Mouse (Mus musculus) left cerebral cortex, adult 2 months (tissue): Measurements from ENCODE around the gene Tbxas1. TPM values are rescaled to one million over a fixed set of nuclear protein-coding genes. Genes with fewer than 3 reads are reported as not detected.

Source experiments
- DNase-seq, 2 experiments: peaks; one replicate each; pipeline ENCODE4 v3.0.0; 2021 to 2022; ENCODE audit warnings: low spot score in 2 of 2, mixed read lengths in 1 of 2; ENCODE audit errors: extremely low spot score in 1 of 2
- H3K27ac ChIP-seq: fragments of 200-600 bp; 2 replicates; pipeline ENCODE4 v1.8.1; 2022
- H3K4me3 ChIP-seq: fragments of 200-600 bp; 2 replicates; pipeline ENCODE4 v1.8.1; 2022
- CTCF ChIP-seq: fragments of 200-600 bp; IDR thresholded peaks from 2 replicates; pipeline ENCODE4 v1.8.1; 2022; ENCODE audit warnings: antibody characterized with exemption, mild to moderate bottlenecking, moderate library complexity
- intact Hi-C: fragments of 180-260 bp; cut with DNase I; formaldehyde crosslinking; loops from one replicate; pipeline ENCODE4 v1.15.1; 2025
- total RNA-seq, 2 experiments: library from RNA; stranded (reverse); gene quantifications; 2 replicates each; pipeline ENCODE4 v1.2.3; 2021

Tbxas1 gene
- total RNA-seq, 2 experiments from 2014 or later = 2.2 to 2.6 TPM

- intact Hi-C loops = no loop called here
- DNase-seq = no peak
- no peak overlapping the region for H3K27ac ChIP-seq
- no peak overlapping the region for H3K4me3 ChIP-seq
- TF ChIP-seq CTCF = no peak
Observed at GRCm38 (mm10) chr6:38901636-38902035, 26.4 kb downstream of the Tbxas1 start.

DNA sequence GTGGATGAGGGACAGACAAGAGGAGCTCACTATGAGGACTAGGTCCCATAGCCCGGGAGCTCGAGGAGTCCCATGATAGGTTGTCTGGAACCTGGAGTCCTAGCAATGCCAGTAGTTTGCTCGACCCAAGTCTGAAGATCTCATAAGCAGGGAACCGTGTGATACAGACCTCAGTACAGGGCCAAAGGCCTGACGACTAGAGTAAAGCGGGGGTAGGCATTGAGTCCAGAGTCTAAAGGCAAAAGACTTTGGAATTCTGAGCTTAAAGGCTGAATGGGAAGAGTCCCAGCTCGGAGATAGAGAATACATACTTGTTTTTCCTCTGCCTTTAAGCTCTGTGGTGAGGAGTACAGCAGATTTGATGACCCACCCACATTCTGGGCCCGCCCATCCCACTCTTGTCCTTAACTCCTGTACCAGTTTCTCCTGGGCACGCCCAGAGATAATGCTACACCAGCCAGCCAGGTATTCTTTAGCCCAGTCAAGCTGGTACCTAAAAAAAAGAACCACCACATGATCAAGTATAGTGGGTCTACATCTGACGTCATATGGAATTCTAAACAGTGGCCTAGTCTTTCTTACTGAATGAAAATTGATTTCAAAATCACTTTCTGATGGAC lies 27.7 kb downstream of the Tbxas1 start:
- DNase-seq = no peak
- no peak overlapping the region for H3K27ac ChIP-seq
- no peak for TF ChIP-seq CTCF
- no peak overlapping the region for H3K4me3 ChIP-seq
- intact Hi-C loops = no loop called here

- intact Hi-C loops = no loop called here
- no peak for TF ChIP-seq CTCF
- Histone ChIP-seq H3K27ac (no peak overlapping the region), H3K4me3 (no peak overlapping the region)
- no peak for DNase-seq
Observed at GRCm38 (mm10) chr6:38906005-38906404, 30.8 kb downstream of the Tbxas1 start.

- DNase-seq = no peak
- Histone ChIP-seq H3K4me3 (no peak overlapping the region), H3K27ac (no peak overlapping the region)
- no peak for TF ChIP-seq CTCF
- intact Hi-C loops = no loop called here
Observed at GRCm38 (mm10) chr6:38908401-38908800, 33.2 kb downstream of the Tbxas1 start.

DNA sequence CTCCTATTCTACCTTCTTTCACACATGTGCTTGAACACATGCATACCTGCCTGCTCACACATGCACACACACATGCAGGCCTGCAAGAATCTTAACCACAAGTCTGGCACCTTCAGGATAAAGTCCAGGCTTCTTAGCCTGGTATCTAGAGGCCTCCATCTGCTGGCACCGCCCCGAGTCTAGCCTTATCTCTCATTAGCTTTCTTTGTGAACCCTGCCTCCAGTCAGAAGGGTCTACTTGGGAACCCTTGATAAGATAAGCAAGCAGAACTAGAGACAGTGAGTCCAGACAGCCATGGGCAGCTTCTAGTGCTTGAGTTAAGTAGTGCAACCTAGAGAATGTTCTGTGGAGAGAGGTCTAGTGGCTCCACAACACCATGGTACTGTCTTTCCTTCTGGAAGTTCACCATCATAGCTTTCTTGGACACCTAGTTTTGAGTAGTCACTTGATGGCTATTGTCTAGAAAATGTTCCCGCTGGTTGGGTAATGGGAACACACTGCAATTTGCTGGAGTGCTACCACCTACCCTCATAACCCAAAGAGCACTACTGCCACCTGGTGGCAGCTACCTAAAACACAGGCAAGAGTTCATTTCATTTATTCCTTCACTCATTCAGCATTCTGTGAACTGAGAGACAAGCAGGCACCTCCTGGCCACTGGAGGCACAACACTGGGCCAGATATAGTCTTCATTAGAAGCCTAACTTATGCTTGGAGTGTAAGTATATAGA lies 35.8 kb downstream of the Tbxas1 start:
- DNase-seq = peak; percentile 55
- intact Hi-C loops = loop anchor here (1.0 kb wide), 3 partner anchors 35 to 261 kb away; partner anchors contain the start of gene Hipk2
- Histone ChIP-seq H3K27ac (no peak overlapping the region), H3K4me3 (no peak overlapping the region)
- TF ChIP-seq CTCF = peak; percentile 95

DNA sequence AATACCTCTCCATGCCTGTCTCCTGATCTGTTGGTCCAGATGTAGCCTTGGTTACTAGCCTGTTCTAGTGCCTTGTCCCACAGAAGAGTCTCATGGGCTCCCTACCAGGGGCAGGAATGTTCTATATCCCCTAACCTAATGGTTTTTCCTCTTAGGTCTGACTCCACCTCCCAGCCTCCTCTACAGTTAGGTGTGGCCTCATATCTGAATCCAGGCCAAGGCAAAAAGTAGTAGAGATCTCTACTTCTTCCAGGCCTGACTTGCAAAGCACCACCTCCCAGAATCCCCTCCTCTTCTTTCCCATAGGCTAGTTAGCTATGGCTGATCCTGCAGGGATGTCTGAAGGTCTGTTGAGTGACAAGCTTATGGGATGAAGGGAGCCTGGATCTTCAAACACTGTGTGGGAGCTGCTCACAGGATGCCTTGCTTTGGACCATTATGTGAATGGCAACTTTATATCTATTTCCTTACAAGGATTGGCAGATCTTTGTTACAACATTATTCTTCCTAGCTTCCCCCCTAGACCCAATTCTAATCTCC lies 37.0 kb downstream of the Tbxas1 start:
- intact Hi-C loops = loop anchor here (2.0 kb wide), 1 partner anchor 155 kb away; no protein-coding TSS in a partner anchor
- DNase-seq = no peak

GRCm38 (mm10) chr6:38912845-38913244 lies 37.6 kb downstream of the Tbxas1 start:
- no peak for DNase-seq
- no peak for TF ChIP-seq CTCF
- H3K27ac ChIP-seq = no peak overlapping the region
- no peak overlapping the region for H3K4me3 ChIP-seq
- intact Hi-C loops = loop anchor here (2.0 kb wide), 1 partner anchor 154 kb away; no protein-coding TSS in a partner anchor

More for the DNA sequence above, 37.0 kb downstream of the Tbxas1 start:
- no peak overlapping the region for H3K27ac ChIP-seq
- no peak for TF ChIP-seq CTCF
- H3K4me3 ChIP-seq = no peak overlapping the region

DNA sequence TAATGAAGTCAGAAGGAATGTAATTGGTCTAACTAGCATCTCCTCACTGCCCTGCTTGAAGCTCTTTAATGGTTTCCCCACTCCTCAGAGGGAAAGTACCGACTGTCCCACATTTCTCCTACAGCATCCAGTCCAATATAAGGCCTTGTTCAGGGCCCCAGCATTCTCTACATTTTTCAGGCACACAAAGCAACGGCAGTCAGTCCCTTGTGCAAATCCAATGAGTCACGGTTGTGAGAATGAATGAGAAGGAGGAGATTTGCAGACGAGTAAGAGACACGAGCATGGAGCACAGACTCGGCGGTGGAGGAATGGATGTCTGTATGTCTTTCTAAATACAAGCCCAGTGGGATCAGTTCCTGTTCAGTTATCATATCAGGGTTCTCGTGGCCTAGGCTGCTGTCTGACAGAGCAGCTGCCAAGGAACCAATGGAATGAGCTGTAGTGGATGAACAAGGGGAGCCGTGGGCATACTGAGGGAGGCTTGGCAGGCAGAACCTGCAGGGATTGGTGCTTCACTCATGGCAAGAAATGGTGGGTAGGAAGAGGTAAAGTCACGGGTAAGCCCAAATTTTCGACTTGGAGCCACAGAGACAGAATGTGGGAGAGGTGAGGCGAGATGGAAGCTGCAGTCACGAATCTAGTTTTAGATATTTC lies 38.3 kb downstream of the Tbxas1 start:
- no peak for DNase-seq
- intact Hi-C loops = loop anchor here (2.0 kb wide), 1 partner anchor 153 kb away; no protein-coding TSS in a partner anchor
- no peak for TF ChIP-seq CTCF
- Histone ChIP-seq H3K27ac (0 out of 2 replicates have a peak overlapping the region, but pooled peaks have one; percentile 7), H3K4me3 (no peak overlapping the region)

- no peak overlapping the region for H3K27ac ChIP-seq
- no peak for TF ChIP-seq CTCF
- intact Hi-C loops = no loop called here
- no peak overlapping the region for H3K4me3 ChIP-seq
- DNase-seq = no peak
Observed at GRCm38 (mm10) chr6:38914181-38914580, 39.0 kb downstream of the Tbxas1 start.

GRCm38 (mm10) chr6:38915776-38916175 lies 40.6 kb downstream of the Tbxas1 start:
- no peak overlapping the region for H3K4me3 ChIP-seq
- TF ChIP-seq CTCF = no peak
- intact Hi-C loops = no loop called here
- H3K27ac ChIP-seq = no peak overlapping the region
- no peak for DNase-seq

- intact Hi-C loops = no loop called here
- no peak for DNase-seq
- Histone ChIP-seq H3K4me3 (no peak overlapping the region), H3K27ac (no peak overlapping the region)
- TF ChIP-seq CTCF = no peak
Observed at GRCm38 (mm10) chr6:38916571-38916970, 41.4 kb downstream of the Tbxas1 start.

- TF ChIP-seq CTCF = no peak
- intact Hi-C loops = no loop called here
- Histone ChIP-seq H3K4me3 (no peak overlapping the region), H3K27ac (no peak overlapping the region)
- no peak for DNase-seq
Observed at GRCm38 (mm10) chr6:38917415-38917814, 42.2 kb downstream of the Tbxas1 start.
